Comparison of ENCODE assay signal across 7 mouse cellular contexts in genomic region chr5:124206481-124207038, GRCm38 (mm10). TPM values are rescaled to one million over a fixed set of nuclear protein-coding genes. Genes with fewer than 3 reads are reported as not detected.
DNase-seq lines count a peak whose midpoint lies in the region; ATAC-seq lines count a peak whose summit lies in the region.

No protein-coding gene starts in this region.

- peaks cover 4% of the 10 kb centered on the region; the same call in 1 of the 2 replicates for H3K36me3 ChIP-seq in heart, embryonic 12.5 days
- H3K36me3 ChIP-seq in limb, embryonic 11.5 days (ENCODE audit: control insufficient read depth, insufficient read depth, low read length) = no peaks in the 10 kb centered on the region

- H3K27ac ChIP-seq in heart, embryonic 12.5 days (ENCODE audit: poor library complexity, severe bottlenecking) = peak overlapping the region; percentile 99
- H3K27ac ChIP-seq in limb, embryonic 11.5 days (replicated peaks; ENCODE audit: low read depth, low read length) = no peak overlapping the region

- WGBS in heart, embryonic 12.5 days = 15% methylated on average over 13 of the region's 13 CpGs
- 27% methylated on average over 13 of the region's 13 CpGs for WGBS in limb, embryonic 11.5 days

- DNase-seq in right cerebral cortex, adult 18-20 months = peak; percentile 31
- no peak for DNase-seq in right cerebral cortex, postnatal 36 days (ENCODE audit: low spot score in 2 of 2)
- DNase-seq in limb, embryonic 11.5 days (ENCODE audit: low spot score) = peak; percentile 56
- DNase-seq in retina, adult 2 months (ENCODE audit: low read depth, low spot score) = peak; percentile 62
- DNase-seq in layer of hippocampus, postnatal 14 days (ENCODE audit: low spot score in 2 of 2) = no peak
- no peak for DNase-seq in ovary, postnatal 36 days (ENCODE audit: low spot score)

- peaks cover 94% of the 10 kb centered on the region for H3K4me1 ChIP-seq in heart, embryonic 12.5 days (replicated peaks)
- peaks cover 10% of the 10 kb centered on the region for H3K4me1 ChIP-seq in limb, embryonic 11.5 days (ENCODE audit: control insufficient read depth, insufficient read depth, low read length)

- H3K4me3 ChIP-seq in heart, embryonic 12.5 days = no peak overlapping the region
- no peak overlapping the region for H3K4me3 ChIP-seq in limb, embryonic 11.5 days (ENCODE audit: low read depth, low read length)

- no peaks in the 10 kb centered on the region for H3K9me3 ChIP-seq in heart, embryonic 12.5 days (replicated peaks)
- no peaks in the 10 kb centered on the region for H3K9me3 ChIP-seq in limb, embryonic 11.5 days (ENCODE audit: control insufficient read depth, low read length)

- H3K4me2 ChIP-seq in heart, embryonic 12.5 days = peak overlapping the region; percentile 43
- H3K4me2 ChIP-seq in limb, embryonic 11.5 days (ENCODE audit: low read depth, severe bottlenecking) = no peak overlapping the region

- peak; percentile 44 for ATAC-seq in heart, embryonic 12.5 days (ENCODE audit: insufficient number of reproducible peaks, low FRiP score)
- ATAC-seq in limb, embryonic 11.5 days (ENCODE audit: insufficient number of reproducible peaks, low FRiP score, low TSS enrichment, low read depth) = 0 out of 2 replicates have a peak, but pooled peaks have one; percentile 26

- peak overlapping the region; percentile 65 for H3K9ac ChIP-seq in heart, embryonic 12.5 days
- no peak overlapping the region for H3K9ac ChIP-seq in limb, embryonic 11.5 days (ENCODE audit: low read length)

- H3K27me3 ChIP-seq in heart, embryonic 12.5 days (replicated peaks) = no peaks in the 10 kb centered on the region
- H3K27me3 ChIP-seq in limb, embryonic 11.5 days (ENCODE audit: control insufficient read depth, insufficient read depth, low read length) = no peaks in the 10 kb centered on the region

RNA-seq across cellular contexts. Expression of gene Pitpnm2, which starts 43.0 kb away (rescaled TPM):
- polyA plus RNA-seq in heart, embryonic 12.5 days (2016; fragmentation: Nextera tagmentation; extraction: Ambion mirVana) = 7.5 and 7.8 TPM in 2 replicates
- 3.4 and 3.7 TPM in 2 replicates for polyA plus RNA-seq in limb, embryonic 11.5 days (2014; fragmentation: Nextera tagmentation; extraction: Ambion mirVana)
- 100 to 1,000 TPM; 172 to 174 TPM for total RNA-seq in layer of hippocampus, postnatal 14 days (2021)

Comparison
In these comparisons a context has a peak if more than half of its experiments do, and no peak if none do; other contexts are left out.
1. DNase-seq: peak in right cerebral cortex, adult 18-20 months (single experiment), limb, embryonic 11.5 days (single experiment) and retina, adult 2 months (single experiment); none in right cerebral cortex, postnatal 36 days (0 of 2), layer of hippocampus, postnatal 14 days (0 of 2) and ovary, postnatal 36 days (single experiment).